Mouse (Mus musculus) layer of hippocampus, adult 11-12 months (tissue): ENCODE measurements around the gene Lhx2.

Experiments used
- DNase-seq: peaks from one replicate; pipeline ENCODE4 v3.0.0; 2022; ENCODE audit warnings: low spot score

The Lhx2 gene

DNA sequence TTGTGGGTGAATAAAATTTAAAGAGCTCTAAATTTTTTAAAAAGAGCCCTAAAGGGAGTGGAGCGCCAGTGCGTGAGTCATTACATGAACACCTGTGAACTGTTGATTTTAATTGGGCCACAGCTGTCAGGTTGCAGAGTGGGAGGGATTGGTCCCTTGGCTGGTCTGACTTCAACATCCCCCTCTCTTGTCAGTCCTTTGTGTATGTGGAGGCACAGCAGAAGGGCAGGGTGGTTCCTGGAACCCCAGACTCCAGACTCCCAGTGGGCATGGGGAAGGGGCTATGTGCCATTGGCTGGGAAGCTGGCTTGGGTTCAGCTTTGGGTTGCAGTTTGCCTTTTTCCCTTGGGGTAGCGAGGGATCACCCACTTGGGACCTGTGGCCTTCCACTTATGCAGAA is 70.2 kb downstream of the Lhx2 start:
- no peak for DNase-seq

DNA sequence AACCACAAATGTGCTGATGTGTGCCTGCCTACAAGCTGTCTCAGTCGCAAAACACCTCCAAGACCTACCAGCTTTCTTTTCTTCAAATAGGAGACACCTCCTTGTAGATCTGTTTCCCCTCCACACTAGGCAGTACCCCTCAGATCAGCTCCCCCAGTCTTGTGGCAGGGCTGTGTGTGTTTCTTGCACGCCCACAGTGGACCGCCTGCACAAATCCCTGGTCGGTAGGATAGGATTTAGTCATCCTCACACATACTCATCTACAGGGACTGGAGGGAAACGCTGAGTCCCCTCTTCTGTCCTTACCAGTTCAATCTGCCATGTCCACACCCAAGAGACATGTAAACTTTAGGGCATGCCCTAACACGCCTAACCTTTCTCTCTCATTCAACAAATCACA is 71.1 kb downstream of the Lhx2 start:
- DNase-seq: no peak

- no peak for DNase-seq
These were observed 73.6 kb downstream of the Lhx2 start for GRCm38 (mm10) chr2:38412599-38413177.

- no peak for DNase-seq
These were observed 78.9 kb downstream of the Lhx2 start for GRCm38 (mm10) chr2:38417970-38418369.
